Comparison of ENCODE assay signal across 7 mouse cellular contexts in the genomic region with DNA sequence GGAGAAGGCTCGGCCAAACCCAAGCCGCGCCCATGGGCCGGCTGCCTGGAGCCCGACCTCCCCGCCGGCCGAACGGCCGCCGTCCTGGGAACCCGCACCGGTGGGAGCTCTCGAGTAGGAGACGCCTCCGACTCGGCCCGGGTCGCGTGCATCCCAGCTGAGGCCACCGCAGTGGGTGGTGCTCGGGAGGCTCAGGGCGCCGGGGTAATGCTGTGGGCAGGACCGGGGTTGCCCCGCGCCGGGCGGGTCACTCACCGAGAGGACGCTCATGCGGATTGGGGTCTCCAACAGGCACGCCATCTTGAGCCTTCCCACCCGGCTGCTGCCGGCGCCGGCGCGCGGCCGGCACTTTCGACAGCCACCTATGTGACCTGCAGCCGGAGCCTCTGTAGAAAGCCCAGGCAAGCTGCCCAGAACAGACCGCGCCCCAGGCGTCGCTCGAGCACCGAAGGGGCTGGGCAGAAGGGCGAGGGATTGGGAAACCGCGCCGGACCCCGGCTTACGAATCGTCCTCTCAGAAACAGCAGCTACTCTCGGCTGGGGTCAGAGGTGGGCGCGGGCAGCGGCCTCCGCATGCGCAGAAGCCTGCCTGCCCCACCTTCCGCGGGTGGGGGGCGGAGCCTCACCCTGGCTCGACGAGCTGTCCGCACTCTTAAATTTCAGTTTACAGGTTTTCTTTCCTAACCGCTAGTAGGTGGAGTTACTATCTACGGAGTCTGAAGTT. TPM values are rescaled to one million over a fixed set of nuclear protein-coding genes. Genes with fewer than 3 reads are reported as not detected.
A peak's percentile ranks its signal among the peaks of the same experiment; 100 is the strongest.
DNase-seq lines count a peak whose midpoint lies in the region; ATAC-seq lines count a peak whose summit lies in the region.

A gene (minus strand): TSS at position 553 of the 724 bp plus-strand sequence.

- H3K4me2 ChIP-seq in midbrain, embryonic 13.5 days (replicated peaks) = peak within 1 kb of the TSS; percentile 93

- H3K27ac ChIP-seq in embryonic facial prominence, embryonic 10.5 days (replicated peaks) = peak within 1 kb of the TSS; percentile 99
- peak within 1 kb of the TSS; percentile 100 for H3K27ac ChIP-seq in limb, embryonic 10.5 days
- H3K27ac ChIP-seq in midbrain, embryonic 13.5 days = peak within 1 kb of the TSS; percentile 96

- no peaks in the 10 kb centered on the region for H3K36me3 ChIP-seq in embryonic facial prominence, embryonic 10.5 days (replicated peaks)
- no peaks in the 10 kb centered on the region for H3K36me3 ChIP-seq in limb, embryonic 10.5 days
- no peaks in the 10 kb centered on the region for H3K36me3 ChIP-seq in midbrain, embryonic 13.5 days

- H3K27me3 ChIP-seq in embryonic facial prominence, embryonic 10.5 days (replicated peaks; ENCODE audit: low read depth, poor library complexity, severe bottlenecking) = peaks cover 5% of the 10 kb centered on the region; the same call in 1 of the 2 replicates
- no peaks in the 10 kb centered on the region for H3K27me3 ChIP-seq in limb, embryonic 10.5 days (ENCODE audit: low read depth, poor library complexity, severe bottlenecking)
- H3K27me3 ChIP-seq in midbrain, embryonic 13.5 days = peaks cover 10% of the 10 kb centered on the region

- H3K9me3 ChIP-seq in embryonic facial prominence, embryonic 10.5 days = no peaks in the 10 kb centered on the region
- H3K9me3 ChIP-seq in limb, embryonic 10.5 days (replicated peaks) = no peaks in the 10 kb centered on the region
- no peaks in the 10 kb centered on the region for H3K9me3 ChIP-seq in midbrain, embryonic 13.5 days

- peak within 1 kb of the TSS; percentile 94 for H3K9ac ChIP-seq in midbrain, embryonic 13.5 days (replicated peaks)

- WGBS in embryonic facial prominence, embryonic 10.5 days = under 1% methylated on average over 70 of the region's 70 CpGs
- WGBS in limb, embryonic 10.5 days = under 1% methylated on average over 70 of the region's 70 CpGs
- WGBS in midbrain, embryonic 13.5 days = under 1% methylated on average over 69 of the region's 70 CpGs

- H3K4me3 ChIP-seq in embryonic facial prominence, embryonic 10.5 days = peak within 1 kb of the TSS; percentile 99
- H3K4me3 ChIP-seq in limb, embryonic 10.5 days = peak within 1 kb of the TSS; percentile 86
- peak within 1 kb of the TSS; percentile 96 for H3K4me3 ChIP-seq in midbrain, embryonic 13.5 days (replicated peaks)

- H3K4me1 ChIP-seq in embryonic facial prominence, embryonic 10.5 days = peaks cover 20% of the 10 kb centered on the region
- peaks cover 20% of the 10 kb centered on the region for H3K4me1 ChIP-seq in limb, embryonic 10.5 days
- H3K4me1 ChIP-seq in midbrain, embryonic 13.5 days (replicated peaks) = peaks cover 34% of the 10 kb centered on the region

- ATAC-seq in granulocyte monocyte progenitor cell, adult 5-6 weeks (replicated peaks; ENCODE audit: poor library complexity, severe bottlenecking) = peak; percentile 94
- peak; percentile 95 for ATAC-seq in midbrain, embryonic 13.5 days

- peak; percentile 95 for DNase-seq in adrenal gland, postnatal 10 days
- DNase-seq in embryonic facial prominence, embryonic 10.5 days (ENCODE audit: low spot score) = peak; percentile 94
- DNase-seq in kidney, adult 11 months = peak; percentile 94
- DNase-seq in limb, embryonic 10.5 days (ENCODE audit: low spot score) = peak; percentile 92
- DNase-seq in spleen, adult 12 weeks (ENCODE audit: low spot score) = peak; percentile 87

RNA-seq across cellular contexts. Expression of the gene that starts here (rescaled TPM):
- total RNA-seq in adrenal gland, postnatal 10 days (2021) = 10 to 100 TPM; 18.7 to 26.4 TPM
- 24.5 and 24.7 TPM in 2 replicates for polyA plus RNA-seq in embryonic facial prominence, embryonic 10.5 days (2016; fragmentation: Nextera tagmentation; extraction: Ambion mirVana)
- total RNA-seq in granulocyte monocyte progenitor cell, adult 5-6 weeks (2014; fragmentation: Nextera tagmentation) = 23.7 and 28.9 TPM in 2 replicates
- 28.1 and 30.5 TPM in 2 replicates for total RNA-seq in granulocyte monocyte progenitor cell, adult 5-6 weeks (2017)
- polyA plus RNA-seq in limb, embryonic 10.5 days (2016; fragmentation: Nextera tagmentation; extraction: Ambion mirVana) = 19.7 and 21.7 TPM in 2 replicates
- polyA plus RNA-seq in midbrain, embryonic 13.5 days (2015; fragmentation: Nextera tagmentation; extraction: Ambion mirVana) = 61.8 and 68.2 TPM in 2 replicates

Comparison
In these comparisons a context has a peak if more than half of its experiments do, and no peak if none do; other contexts are left out.
1. Peak in every context shown above with its lines: DNase-seq, ATAC-seq, H3K4me3 ChIP-seq and H3K27ac ChIP-seq.